Mouse (Mus musculus) thymus, postnatal 10 days (tissue): Measurements from ENCODE around the gene Plpp4.

Experiments used
- DNase-seq, 2 experiments: peaks; one replicate each; pipeline ENCODE4 v3.0.0; 2021; ENCODE audit warnings: low spot score in 2 of 2

The Plpp4 gene

DNA sequence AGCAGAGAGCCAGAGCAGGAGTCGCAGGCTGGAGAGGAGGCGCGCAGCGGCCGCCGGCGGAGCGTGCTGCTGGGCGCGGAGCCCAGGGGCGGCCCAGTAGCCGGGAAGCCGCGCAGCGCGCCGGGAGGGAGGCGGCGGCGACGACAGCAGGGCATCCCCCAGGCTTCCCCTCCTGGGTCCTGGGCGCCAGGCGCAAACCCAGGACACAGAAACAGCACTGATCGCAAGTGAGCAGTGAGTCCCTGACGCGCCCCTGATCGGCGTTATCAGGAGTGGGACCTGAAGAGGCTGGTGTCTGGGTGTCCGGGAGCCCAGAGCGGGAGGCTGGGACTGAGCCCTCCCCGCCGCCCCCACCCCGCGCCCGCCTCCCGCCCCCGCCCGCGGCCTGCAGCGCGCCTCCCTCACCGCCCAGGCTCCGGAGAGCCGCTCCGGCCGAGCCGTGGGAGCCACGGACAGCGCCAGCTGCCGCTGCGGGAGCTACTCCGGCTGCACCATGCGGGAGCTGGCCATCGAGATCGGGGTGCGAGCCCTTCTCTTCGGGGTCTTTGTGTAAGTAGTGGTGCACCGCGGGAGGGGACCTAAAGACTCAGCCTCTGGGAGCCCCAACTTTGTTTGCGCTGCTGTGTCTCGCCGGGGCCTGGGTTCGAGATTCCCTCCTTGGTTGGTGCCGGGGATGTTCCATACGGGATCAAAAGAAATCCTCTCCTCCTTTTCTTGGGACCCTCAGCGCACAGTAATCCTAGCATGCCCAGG, at the start of gene Plpp4:
Gene Plpp4 (plus strand): TSS at position 411 of the 753 bp plus-strand sequence.
- DNase-seq = no peak

DNA sequence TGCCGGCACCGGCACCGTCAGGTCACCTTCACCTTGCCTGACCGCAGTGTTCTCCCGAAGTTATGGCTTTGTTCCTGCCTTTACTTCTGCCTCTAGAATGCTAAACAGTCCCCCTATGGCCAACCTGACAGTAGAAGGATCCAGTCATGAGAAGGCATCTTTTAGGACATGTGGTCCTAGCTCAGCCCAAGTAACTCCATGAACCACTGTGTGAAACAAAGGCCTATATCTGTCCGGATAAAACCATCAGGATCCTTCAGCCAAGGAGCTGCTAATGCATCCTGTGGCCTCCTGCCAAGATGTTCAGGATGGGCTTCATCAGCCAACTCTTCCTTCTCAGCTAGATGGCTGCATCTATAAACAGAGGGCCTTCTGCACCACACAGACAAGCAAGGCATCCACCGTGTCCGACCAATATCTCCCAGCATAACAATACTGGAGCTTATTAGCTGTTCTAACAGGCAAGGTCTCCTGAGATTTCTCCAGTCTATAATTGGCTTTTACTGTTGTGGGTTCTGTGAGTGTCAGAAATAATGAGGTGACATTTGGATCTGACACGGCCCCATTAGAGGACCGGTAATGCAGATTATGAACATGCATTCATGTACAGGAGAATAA, 40.8 kb upstream of the Plpp4 start:
- no peak for DNase-seq

- no peak for DNase-seq
Observed at GRCm38 (mm10) chr7:129216547-129217195, 40.2 kb upstream of the Plpp4 start.

DNA sequence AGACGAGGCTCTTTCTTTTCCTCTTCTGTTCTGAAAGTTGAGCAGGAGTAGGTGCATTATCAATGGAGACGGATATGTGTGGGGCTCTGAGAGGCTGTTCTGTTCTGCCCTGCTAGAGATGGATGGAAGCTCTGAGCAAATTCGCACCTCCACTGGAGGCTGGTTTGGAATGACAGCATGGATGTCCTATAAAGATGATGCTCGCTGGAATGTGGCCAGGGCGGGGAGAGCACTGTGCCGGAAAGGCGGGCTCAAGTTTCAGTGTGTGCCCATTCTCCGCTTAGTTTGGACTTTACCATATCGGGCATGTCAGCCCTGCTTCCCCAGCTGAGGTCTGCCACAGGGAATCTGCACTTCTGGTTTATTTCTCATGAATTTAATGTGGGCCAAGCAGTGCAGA, 35.9 kb upstream of the Plpp4 start:
- no peak for DNase-seq

- DNase-seq = no peak
Observed at GRCm38 (mm10) chr7:129221649-129222048, 35.2 kb upstream of the Plpp4 start.

DNA sequence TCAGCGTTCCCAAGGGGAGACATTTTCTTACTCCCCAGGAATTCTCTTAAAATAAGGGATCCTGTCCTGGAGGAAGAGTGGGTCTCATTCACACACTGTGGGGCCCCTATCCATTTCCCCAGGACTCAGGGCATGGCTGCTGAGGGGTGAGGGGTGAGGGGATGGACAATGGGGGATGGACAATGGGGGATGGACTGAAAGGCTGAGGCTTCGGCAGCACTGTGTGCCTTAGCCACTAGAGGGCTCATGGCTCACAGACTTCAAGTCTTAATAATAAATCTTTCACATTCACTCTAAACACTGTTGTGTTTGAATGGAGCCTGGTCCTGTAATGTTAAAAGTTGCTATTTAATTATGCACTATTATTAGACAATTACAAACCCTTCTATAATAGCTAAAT, 21.4 kb upstream of the Plpp4 start:
- DNase-seq = no peak

DNA sequence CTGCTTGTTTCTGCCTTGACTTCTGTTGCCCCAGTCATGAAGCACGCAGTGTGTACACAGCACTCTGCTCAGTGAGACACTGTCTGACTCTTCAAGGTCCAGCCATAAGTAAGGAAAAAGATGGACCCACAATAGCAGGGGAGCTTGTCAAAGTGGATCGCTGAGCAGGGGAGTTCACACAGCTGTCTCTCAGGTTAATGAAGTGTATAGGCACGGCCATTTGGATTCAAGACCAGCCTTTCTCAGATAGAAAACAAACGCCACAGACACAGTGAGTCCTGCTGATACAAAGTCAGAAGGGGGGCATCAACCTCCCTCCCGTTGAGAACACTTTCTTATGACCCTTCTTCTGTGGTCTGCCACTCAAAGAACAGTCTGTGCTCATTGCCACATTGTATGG, 20.8 kb upstream of the Plpp4 start:
- DNase-seq = no peak

DNA sequence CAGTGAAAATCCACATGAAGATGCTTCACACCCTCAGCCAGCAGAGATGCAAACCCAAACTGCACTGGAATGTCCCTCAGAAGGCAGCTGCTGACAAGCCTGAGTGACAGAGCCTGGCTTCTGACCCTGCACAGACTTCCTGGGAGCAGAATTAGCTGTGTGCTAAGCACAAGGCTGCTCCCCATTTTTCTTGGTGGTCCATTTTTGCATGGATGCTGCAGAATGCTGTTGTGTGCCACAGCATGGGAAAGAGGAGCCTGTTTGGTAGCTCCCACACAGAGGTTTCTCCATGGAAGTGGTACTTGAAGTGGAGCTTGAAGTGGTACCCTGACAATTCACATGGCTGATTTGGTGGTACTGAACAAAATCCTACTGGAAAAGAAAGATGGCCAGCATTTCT, 5.8 kb upstream of the Plpp4 start:
- no peak for DNase-seq

GRCm38 (mm10) chr7:129253406-129253805, 3.4 kb upstream of the Plpp4 start:
- DNase-seq = no peak

GRCm38 (mm10) chr7:129254126-129254525, 2.7 kb upstream of the Plpp4 start:
- no peak for DNase-seq

DNA sequence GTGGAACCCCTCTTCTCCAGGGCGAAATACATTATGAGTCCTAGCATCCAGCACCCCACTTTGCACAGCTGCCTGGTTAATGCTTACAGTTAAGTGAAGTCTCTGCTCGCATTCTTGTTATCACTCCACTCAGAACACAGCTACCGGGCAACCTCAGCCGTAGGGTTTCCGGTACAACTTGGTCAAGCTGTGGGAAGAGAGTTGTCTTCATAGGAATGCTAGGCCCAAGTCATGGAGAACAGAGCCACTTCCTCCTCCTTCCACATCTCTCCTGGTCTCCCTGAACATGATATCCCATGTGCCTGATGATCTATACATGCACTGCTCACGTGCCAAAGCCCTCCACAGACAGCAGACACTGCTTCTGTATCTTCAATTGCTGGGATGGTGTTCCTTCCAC, 1.4 kb upstream of the Plpp4 start:
- no peak for DNase-seq

DNA sequence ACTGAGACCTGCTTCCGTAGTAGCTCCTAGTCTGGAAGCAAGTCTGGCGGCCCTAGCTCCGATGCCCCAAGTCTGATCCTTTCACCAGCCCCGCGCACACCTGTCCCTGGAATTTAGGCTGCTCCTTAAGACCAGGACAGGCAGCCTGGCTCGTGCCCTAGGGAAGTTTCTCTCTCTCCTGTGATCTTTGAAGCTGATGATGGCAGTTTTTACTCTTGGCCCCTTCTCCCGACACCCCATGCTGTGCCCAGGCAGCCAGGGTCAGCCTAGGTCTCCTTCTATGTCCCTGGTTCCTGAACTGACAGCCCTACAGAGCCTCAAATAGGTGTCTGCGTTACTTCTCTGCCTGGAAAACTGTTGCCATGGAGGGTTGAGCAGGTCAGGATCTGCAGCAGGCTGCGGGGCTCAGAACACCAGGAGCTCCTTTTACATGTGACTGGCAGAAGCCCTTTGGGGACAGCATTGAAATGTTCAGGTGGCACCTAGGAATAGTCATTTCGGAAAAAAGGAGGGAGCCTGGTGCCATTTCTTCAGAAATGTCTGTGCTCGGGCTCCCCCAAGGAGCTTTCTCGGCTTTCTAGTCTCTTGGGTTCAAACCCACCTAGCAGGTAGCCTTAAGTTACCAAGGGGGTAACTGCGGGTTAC, 665 bp downstream of the Plpp4 start:
- no peak for DNase-seq

- no peak for DNase-seq
Observed at GRCm38 (mm10) chr7:129258331-129258730, 1.5 kb downstream of the Plpp4 start.

- DNase-seq = no peak
Observed at GRCm38 (mm10) chr7:129259195-129259594, 2.4 kb downstream of the Plpp4 start.

DNA sequence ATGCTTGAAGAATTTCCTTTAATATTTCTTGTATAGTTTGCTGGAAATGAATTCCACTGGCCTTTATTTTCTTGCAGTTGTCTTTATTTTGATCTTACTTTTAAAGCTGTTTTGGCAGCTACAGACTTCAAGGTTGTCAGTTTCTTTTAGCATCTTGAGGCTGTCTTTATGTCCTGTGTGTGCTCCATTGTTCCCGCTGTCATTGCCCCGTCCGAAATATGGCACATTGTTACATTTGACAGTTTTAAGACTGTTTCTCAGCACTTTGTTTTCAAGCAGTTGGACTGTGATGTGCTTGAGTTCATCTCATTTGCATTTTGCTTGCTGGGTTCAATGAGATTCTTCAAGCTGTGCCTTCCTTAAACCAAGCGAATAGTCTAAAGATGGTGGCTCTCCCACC, 17.0 kb downstream of the Plpp4 start:
- no peak for DNase-seq

DNA sequence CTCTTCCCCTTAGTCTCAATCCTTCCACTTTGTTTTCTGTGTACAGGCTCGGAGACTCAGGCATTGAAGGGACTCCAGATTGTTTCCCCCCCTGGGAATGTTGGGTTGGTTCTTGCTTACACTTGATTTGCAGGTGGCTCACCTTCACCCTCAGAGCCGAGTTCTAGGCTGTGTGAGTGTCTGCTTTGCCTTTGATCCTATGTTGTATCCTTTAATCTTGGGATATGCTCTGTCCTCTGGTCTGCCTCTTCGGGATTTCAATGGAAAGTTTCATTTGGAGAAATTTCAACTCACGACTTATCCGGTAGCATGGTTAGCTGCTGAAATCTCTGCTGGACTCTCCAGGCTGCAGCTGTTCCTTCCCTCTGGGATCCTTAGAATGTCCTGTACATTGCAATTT, 17.9 kb downstream of the Plpp4 start:
- DNase-seq = no peak

DNA sequence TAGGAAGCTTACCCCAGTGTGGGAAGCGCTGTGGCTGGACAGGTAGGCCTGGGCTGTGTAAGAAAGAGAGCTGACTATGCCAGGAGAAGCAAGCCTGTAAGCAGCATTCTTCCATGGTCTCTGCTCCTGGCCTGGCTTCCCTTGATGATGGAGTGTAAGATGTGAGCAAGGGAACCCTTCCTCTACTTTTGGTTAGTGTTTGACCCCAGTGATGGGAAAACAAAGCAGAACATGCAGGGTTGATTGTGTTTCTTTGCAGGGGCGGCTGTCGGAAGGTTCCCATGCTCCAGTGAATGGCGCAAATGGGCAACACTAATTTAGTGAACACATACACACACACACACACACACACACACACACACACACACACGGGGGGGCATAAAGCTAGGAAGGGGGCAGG, 20.9 kb downstream of the Plpp4 start:
- DNase-seq = no peak

GRCm38 (mm10) chr7:129278801-129279200, 22.0 kb downstream of the Plpp4 start:
- DNase-seq = no peak

- no peak for DNase-seq
Observed at GRCm38 (mm10) chr7:129279261-129279660, 22.4 kb downstream of the Plpp4 start.

- no peak for DNase-seq
Observed at GRCm38 (mm10) chr7:129281966-129282365, 25.1 kb downstream of the Plpp4 start.

GRCm38 (mm10) chr7:129285186-129285868, 28.5 kb downstream of the Plpp4 start:
- no peak for DNase-seq

DNA sequence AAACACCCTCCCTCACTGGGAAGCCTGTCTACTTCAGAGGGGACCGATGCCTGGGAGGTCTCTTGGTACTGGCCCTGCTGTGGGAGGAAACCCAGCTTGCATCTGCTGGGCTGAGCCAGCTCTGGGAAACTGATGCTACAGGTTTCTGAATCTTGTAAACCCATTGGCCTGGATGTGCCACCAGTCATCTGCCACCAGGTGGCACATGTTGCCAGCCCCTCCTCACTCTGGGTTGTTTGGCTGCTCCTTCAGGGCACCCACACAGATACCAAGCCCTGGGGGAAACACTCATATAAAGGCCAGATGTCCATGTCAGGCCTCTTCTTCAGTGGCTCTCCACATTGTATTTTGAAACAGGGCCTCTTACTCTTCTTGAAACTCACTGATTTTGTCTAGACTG, 36.4 kb downstream of the Plpp4 start:
- DNase-seq = no peak
